Mouse (Mus musculus) testis, adult 2 months (tissue): Measurements from ENCODE around the gene Taar7f. TPM values are rescaled to one million over a fixed set of nuclear protein-coding genes. Genes with fewer than 3 reads are reported as not detected.
"Not testable (repeated sequence)": the region's sequence is repeated elsewhere in the genome, so short reads cannot be mapped to it uniquely, and the experiment has no call there.

ENCODE experiments used
- H3K27ac ChIP-seq: fragments of 200-500 bp; 2 replicates; pipeline ENCODE4 v1.5.1; 2012; ENCODE audit warnings: low read depth, low read length; ENCODE audit not compliant: control insufficient read depth, insufficient read depth
- H3K27me3 ChIP-seq: fragments of 200-500 bp; 2 replicates; pipeline ENCODE4 v1.6.1; 2012; ENCODE audit warnings: mild to moderate bottlenecking, low read length, moderate library complexity; ENCODE audit not compliant: control insufficient read depth, insufficient read depth
- H3K36me3 ChIP-seq: fragments of 200-500 bp; 2 replicates; pipeline ENCODE4 v1.6.1; 2012; ENCODE audit warnings: mild to moderate bottlenecking, low read length; ENCODE audit not compliant: control insufficient read depth, insufficient read depth
- H3K4me1 ChIP-seq: fragments of 200-500 bp; 2 replicates; pipeline ENCODE4 v1.6.1; 2012; ENCODE audit warnings: low read length; ENCODE audit not compliant: control insufficient read depth, insufficient read depth
- H3K4me3 ChIP-seq: fragments of 200-500 bp; 2 replicates; pipeline ENCODE4 v1.5.1; 2012; ENCODE audit warnings: low read depth, mild to moderate bottlenecking, low read length, moderate library complexity, mixed read lengths; ENCODE audit not compliant: control insufficient read depth
- CTCF ChIP-seq: fragments of 200-500 bp; IDR thresholded peaks from 2 replicates; pipeline ENCODE4 v1.5.1; 2012; ENCODE audit warnings: low read depth, mild to moderate bottlenecking, inconsistent platforms, low read length, moderate library complexity; ENCODE audit not compliant: control insufficient read depth, insufficient read depth, insufficient replicate concordance
- POLR2A ChIP-seq: fragments of 200-500 bp; IDR thresholded peaks from 2 replicates; pipeline ENCODE4 v1.6.1; 2012; ENCODE audit warnings: low read depth, mild to moderate bottlenecking, inconsistent platforms, low read length, moderate library complexity; ENCODE audit not compliant: control insufficient read depth
- polyA plus RNA-seq: library from polyadenylated mRNA; depleted of rRNA; stranded (reverse); fragments of >200 nt; gene quantifications from 2 replicates; pipeline ENCODE4 v1.2.3, GENCODE M21; 2012; rRNA removed

Taar7f gene
- polyA plus RNA-seq, 1 experiment, result not detected

GRCm38 (mm10) chr10:24087168-24087567 lies 37.9 kb downstream of the Taar7f start:
- H3K36me3 ChIP-seq, result no peaks in the 10 kb centered on the region
- H3K27me3 ChIP-seq, result no peaks in the 10 kb centered on the region
- H3K4me3 ChIP-seq, result no peak overlapping the region
- H3K27ac ChIP-seq, result no peak overlapping the region
- no peaks in the 10 kb centered on the region for H3K4me1 ChIP-seq
- TF ChIP-seq CTCF (no peak), POLR2A (no peak)

- H3K4me3 ChIP-seq, result no peak within 1 kb of the TSS
- TF ChIP-seq CTCF, result no peak
- no peak for TF ChIP-seq POLR2A
- no peaks in the 10 kb centered on the region for H3K27me3 ChIP-seq
Measured at GRCm38 (mm10) chr10:24092194-24092593, 42.9 kb downstream of the Taar7f start, which contains the start of gene Taar8b. Gene Taar8b, minus strand, starts transcription at chr10:24092294.

GRCm38 (mm10) chr10:24097010-24097409 lies 47.7 kb downstream of the Taar7f start:
- H3K27ac ChIP-seq, H3K4me3 ChIP-seq, H3K36me3 ChIP-seq, H3K27me3 ChIP-seq, H3K4me1 ChIP-seq: not testable (repeated sequence)

More at GRCm38 (mm10) chr10:24092194-24092593, 42.9 kb downstream of the Taar7f start, which contains the start of gene Taar8b:
- Histone ChIP-seq H3K27ac (no peak within 1 kb of the TSS), H3K36me3 (no peaks in the 10 kb centered on the region), H3K4me1 (no peaks in the 10 kb centered on the region)

Other genes starting within 250 kb of the Taar7f start
- gene Vnn3, start 198.0 kb upstream of the Taar7f start, polyA plus RNA-seq, result 0.30 and 0.38 TPM in 2 replicates
- gene Vnn1, start 154.8 kb upstream of the Taar7f start, polyA plus RNA-seq, result 0.22 and 1.1 TPM in 2 replicates
- gene Taar1, start 129.2 kb upstream of the Taar7f start, polyA plus RNA-seq, result not detected in 2 replicates
- not detected in 2 replicates for gene Taar2, start 110.9 kb upstream of the Taar7f start, polyA plus RNA-seq
- gene Taar3, start 100.0 kb upstream of the Taar7f start, polyA plus RNA-seq, result not detected in 2 replicates
- gene Taar4, start 89.0 kb upstream of the Taar7f start, polyA plus RNA-seq, result not detected in 2 replicates
- not detected in 2 replicates for gene Taar5, start 78.8 kb upstream of the Taar7f start, polyA plus RNA-seq
- not detected in 2 replicates for gene Taar6, start 63.9 kb upstream of the Taar7f start, polyA plus RNA-seq
- not detected in 2 replicates for gene Taar7a, start 56.0 kb upstream of the Taar7f start, polyA plus RNA-seq
- not detected in 2 replicates for gene Taar7b, start 49.6 kb upstream of the Taar7f start, polyA plus RNA-seq
- gene Taar7d, start 22.3 kb upstream of the Taar7f start, polyA plus RNA-seq, result not detected in 2 replicates
- not detected in 2 replicates for gene Taar7e, start 11.9 kb upstream of the Taar7f start, polyA plus RNA-seq
- not detected in 2 replicates for gene Taar8a, start 27.0 kb downstream of the Taar7f start, polyA plus RNA-seq
- gene Taar8b, start 42.8 kb downstream of the Taar7f start, polyA plus RNA-seq, result not detected in 2 replicates
- not detected in 2 replicates for gene Taar8c, start 52.4 kb downstream of the Taar7f start, polyA plus RNA-seq
- gene Taar9, start 60.0 kb downstream of the Taar7f start, polyA plus RNA-seq, result not detected in 2 replicates
- gene Stx7, start 99.8 kb downstream of the Taar7f start, polyA plus RNA-seq, result 9.8 and 14.9 TPM in 2 replicates
- 0.61 and 0.71 TPM in 2 replicates for gene Moxd1, start 174.0 kb downstream of the Taar7f start, polyA plus RNA-seq